Mouse (Mus musculus) lung, postnatal 14 days (tissue): ENCODE results near the gene Zic5.

Experiments
- DNase-seq: peaks from one replicate; pipeline ENCODE4 v3.0.0; 2021

Gene Zic5

DNA sequence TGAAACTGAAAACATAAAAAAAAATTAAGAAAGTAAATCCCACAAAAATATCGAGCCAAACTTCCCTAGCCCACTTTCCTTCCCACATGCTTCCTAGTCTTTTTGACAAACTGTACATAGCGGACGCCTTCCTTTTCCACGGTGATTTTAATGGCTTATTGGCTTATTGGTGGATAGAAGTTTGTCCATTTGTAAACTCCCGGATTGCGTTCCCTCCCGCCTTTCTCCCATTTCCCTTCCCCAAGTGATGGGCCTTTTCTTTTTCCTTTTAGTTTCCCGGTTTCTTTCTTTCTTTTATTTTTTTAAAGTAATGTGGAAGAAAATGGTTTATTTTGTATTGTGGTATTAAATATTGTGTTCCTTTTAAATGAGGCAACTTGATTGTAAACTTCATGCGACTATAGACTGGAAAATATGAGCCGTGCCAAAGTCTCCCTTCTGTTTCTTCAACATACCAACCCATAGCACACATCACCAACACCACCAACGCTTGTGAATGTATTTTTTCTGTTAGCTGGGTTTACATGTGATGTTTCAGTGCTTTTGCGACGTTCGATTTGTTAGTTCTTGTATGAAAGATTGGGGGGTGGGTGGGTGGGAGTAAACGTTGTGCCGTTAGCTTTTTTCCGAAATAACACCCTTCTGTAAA is 14.1 kb upstream of the Zic5 start:
- DNase-seq, result no peak

DNA sequence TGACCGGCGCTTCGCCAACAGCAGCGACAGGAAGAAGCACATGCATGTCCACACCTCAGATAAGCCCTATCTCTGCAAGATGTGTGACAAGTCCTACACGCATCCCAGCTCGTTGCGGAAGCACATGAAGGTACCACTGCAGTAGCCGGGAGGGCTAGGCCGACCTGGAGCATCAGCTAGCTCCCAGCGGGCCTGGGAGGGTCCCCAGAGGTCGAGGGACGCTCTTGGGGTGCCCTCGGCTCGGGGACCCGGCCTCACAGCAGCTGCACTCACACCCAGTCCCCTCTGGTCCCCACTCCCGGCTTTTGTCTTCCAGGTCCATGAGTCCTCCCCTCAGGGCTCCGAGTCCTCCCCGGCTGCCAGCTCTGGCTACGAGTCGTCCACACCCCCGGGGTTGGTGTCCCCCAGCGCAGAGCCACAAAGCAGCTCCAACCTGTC is 13.1 kb upstream of the Zic5 start:
- no peak for DNase-seq

DNA sequence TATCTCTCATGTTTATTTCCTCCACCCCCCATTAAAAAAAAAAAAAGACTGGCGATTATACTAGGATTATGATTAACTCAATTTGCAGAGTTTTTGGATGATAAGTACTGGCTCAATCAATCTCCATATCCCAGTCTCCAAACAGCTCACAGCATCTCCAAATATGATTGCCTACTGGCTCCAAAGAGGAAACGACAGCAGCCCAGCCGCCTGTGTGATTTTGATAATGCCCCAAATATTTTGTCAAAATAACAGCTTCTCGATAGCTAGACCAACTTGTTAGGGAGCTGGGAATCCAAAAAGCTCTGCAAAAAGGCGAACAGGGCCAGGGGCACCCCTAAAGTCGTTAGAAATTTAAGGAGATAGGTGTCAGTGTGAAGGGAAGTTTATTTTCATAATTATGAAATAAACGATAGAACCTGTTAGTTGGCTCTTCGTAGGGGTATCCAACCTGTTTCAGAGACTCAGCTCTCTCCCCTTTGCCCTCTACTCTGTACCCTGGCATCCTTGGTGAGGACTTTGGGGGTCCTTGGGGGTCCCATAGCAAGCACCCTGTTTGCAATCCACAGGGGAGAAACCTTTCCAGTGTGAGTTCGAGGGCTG is 12.6 kb upstream of the Zic5 start:
- DNase-seq, result no peak

DNA sequence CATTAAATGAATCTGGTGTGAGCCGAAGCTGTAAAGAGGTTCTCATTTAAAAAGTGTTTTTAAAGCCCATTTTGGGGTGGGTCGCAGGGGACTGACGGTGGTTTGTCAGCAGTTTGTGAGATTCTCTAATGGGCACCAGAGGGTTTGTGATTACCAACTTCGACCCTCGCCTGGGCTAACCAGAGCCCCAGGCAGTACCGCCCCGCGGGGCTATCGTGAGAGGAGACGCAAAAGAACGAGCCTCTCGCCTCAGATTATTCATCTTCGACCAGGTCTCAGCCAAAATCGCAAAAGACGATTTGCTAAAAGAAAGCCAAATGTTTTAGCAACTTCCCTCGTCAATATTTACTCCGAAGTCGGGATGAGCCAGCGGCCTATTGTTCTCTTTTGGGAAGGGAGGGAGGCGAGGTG is 11.8 kb upstream of the Zic5 start:
- no peak for DNase-seq

DNA sequence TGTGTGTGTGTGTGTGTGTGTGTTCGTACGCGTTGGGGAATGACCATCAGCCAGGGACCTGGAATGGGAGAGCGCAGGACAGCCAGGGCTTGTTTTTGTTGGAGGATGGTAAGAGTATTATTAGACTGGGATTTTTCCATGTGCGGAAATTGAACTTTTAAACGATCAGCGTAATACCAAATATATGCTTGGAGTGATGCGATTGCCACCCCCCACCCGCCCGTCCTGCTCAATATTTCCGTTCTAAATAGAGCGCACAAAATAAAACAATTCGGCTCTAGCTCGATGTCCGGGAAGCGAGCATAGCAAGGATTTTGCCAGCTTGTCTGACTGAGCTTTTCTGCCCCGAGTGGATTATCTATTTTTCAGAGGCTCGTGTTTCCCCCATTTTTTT is 11.3 kb upstream of the Zic5 start:
- no peak for DNase-seq

- no peak for DNase-seq
These were observed 10.8 kb upstream of the Zic5 start for GRCm38 (mm10) chr14:122476041-122476821.

DNA sequence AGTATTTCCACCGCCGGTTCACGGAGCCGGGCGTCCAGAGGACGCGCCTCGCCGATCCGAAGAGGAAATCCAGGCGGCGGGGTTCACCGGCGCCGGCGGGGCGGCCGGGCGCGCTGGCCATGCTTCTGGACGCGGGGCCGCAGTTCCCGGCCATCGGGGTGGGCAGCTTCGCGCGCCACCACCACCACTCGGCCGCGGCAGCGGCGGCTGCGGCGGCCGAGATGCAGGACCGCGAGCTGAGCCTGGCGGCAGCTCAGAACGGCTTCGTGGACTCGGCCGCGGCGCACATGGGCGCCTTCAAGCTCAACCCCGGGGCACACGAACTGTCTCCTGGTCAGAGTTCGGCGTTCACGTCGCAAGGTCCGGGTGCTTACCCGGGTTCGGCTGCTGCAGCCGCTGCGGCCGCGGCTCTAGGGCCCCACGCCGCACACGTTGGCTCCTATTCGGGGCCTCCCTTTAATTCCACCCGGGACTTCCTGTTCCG is 10.1 kb upstream of the Zic5 start:
- no peak for DNase-seq

- no peak for DNase-seq
These were observed 9.5 kb upstream of the Zic5 start, which contains the start of gene Zic2 for GRCm38 (mm10) chr14:122474891-122475556. Gene Zic2, plus strand, starts transcription at chr14:122475435.

- DNase-seq, result no peak
These were observed 8.8 kb upstream of the Zic5 start for GRCm38 (mm10) chr14:122474041-122474890.

DNA sequence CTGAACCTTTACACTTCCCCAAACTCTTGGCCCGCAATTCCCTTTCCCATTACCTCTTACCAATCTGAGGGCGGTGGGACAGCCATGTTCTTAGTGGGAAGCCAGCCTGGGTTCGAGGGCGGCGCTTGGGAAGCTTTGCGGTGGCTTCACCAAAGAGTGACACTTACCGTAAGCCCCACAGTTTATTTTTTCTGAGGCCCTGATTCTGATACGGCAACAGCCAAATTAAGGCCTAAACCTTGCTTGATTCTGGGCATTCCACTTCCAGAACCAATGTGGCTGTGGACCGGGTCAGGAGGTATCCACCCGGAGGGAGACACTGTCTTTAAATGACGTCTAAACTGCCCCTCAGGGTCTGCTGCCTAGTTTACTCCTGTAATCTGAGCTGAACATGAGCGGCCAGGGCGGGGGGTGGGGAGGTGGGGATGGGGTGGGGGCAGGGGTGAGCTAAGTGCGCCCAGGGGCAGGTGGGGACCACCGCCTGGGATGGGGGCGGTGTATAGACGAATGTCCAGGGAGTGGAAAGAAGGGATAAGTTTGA is 7.8 kb upstream of the Zic5 start:
- DNase-seq, result no peak

DNA sequence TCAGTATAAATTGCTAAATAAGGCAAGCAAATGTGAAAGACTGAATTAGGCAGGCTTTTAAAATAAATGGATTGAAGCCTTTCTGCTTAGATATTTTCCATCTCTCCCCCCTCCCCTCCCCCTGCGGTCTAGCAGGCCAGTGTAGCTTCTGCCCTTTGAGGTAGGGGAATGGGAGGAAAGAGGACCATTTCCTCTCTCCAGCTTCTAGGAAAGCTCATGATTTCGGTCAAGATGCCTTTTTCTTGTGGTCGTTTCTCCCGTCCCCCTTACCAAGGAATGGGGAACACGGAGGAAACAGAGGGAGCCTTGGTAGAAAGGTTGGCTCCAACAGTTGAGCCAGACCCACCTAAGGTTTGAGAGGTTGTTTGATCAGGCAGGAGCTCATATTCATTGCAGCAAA is 7.2 kb upstream of the Zic5 start:
- DNase-seq, result no peak

- no peak for DNase-seq
These were observed 6.7 kb upstream of the Zic5 start for GRCm38 (mm10) chr14:122472161-122472560.

DNA sequence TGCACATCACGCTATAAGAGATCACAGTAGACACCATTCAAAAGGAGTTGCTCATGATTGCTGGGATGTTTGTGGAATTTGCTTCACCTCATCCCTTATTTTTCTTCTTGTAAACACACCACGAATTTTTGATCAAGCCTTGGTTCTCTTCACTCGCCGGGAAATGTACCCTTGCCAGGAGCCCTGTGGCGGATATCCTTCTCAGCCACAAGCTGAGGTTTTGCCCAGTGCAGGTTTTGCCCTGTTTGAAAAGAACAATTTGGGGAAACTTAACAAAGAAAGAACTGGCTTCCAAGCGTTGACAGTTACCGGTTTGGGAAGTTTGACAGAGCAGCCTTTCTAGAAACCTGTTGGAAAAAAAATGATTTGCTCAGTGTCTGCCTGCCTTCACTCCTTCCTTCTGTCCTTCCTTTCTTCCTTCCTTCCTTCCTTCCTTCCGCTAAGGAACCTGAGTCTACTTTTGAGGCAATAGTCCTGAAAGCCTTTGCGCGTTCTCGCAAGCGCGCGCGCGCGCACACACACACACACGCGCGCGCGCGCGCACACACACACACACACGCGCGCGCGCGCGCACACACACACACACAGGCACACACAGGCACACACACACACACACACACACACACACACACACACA is 6.1 kb upstream of the Zic5 start:
- no peak for DNase-seq

DNA sequence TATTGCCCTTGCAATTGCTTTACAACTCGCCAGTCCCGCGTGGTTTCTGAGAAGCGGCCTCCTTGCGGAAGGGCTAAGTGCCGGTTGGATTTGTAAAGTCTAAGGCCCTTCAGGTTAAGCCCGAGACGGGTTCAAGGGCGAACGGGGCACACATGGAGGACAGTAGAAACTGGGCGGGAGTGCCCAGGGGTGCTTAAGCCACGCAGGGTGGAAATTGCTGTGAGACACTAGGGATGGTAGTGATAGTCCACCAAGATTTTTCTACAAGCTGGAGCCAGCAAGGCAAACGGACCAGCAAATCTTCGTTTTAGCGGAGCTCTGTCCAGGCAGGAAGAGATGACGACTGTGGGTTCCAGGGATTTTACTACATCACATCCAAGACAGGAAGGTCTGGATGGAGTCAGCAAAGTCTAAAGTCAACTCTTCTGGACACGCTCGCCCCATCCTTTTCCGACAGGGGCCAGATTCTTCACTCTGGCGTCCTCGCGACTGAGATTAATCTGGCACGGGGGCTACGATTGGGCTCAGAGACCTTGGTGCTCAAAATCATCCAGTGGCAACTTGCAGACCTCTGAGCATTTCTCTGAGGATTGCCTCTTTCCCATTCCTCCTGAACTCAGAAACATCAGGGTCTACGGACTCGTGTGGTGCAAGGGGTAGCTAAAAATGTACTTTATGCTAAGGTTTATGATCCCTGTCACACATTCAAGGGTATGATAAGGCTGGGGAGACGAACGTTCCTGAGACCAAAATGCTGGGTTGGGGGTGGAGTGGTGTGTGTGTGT is 3.7 kb upstream of the Zic5 start:
- no peak for DNase-seq

DNA sequence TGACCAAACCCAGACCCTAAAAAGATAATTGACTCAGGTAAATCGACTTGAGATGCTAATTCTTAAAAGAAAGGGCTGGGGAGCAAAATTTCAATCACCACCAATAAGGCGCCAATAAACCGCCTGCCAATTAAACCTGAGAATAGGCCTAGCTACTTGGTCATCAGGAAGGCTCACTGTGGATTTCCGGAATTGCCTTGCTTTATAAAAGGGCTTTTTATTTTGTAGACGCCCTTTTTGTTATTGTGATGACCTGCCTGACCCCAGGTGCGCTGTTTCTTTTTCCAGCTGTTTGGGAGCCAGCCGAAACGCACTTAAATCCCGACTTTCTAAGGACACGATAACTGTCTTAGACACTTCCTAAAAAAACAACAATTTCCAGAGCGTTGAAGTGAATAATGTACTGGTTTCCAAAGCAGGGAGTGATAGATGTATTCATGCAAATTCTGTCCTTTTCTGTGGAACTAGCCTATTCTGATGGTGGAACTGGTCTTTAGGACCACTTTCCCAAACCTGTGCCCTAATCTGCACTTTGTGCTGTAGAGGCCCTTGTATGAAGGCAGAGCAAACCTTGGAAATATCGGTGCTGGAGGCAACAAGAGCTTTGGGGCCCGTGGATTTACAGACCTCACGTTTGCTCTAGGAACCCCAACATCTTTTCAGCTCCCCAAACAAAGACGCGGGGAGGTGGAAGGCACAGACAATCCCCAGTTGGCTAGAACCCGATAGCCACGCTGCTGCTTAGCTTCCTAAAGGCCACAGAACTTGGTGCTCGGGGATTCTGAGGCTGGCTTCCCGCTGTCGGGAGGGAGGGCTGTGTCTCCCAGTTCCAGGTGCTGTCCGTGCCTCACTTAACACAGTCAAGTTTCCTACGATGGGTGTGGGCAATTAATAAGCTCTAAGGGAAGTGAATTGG is 2.7 kb upstream of the Zic5 start:
- DNase-seq, result no peak

GRCm38 (mm10) chr14:122466756-122467362 is 1.4 kb upstream of the Zic5 start:
- DNase-seq, result no peak

GRCm38 (mm10) chr14:122465931-122466490 is 534 bp upstream of the Zic5 start:
- no peak for DNase-seq

- DNase-seq, result no peak
These were observed 1.1 kb downstream of the Zic5 start for GRCm38 (mm10) chr14:122464351-122464762.
